Mouse (Mus musculus) mouse trophoblast stem cell (cell line): Measurements from ENCODE around the gene Slitrk2.

Source experiments
- in situ Hi-C, 2 experiments: fragments of 300-500 bp; cut with MseI, MboI; formaldehyde crosslinking; loops; 2 replicates in 1 of 2; 3 replicates in 1 of 2; pipeline ENCODE4 v1.15.1; 2025

The Slitrk2 gene

GRCm38 (mm10) chrX:66648911-66649620 lies at the start of gene Slitrk2:
Gene Slitrk2, plus strand, starts transcription at chrX:66649318.
- in situ Hi-C loops = no loop called here

- in situ Hi-C loops = no loop called here
Measured at GRCm38 (mm10) chrX:66605490-66605889, 43.6 kb upstream of the Slitrk2 start.

GRCm38 (mm10) chrX:66652455-66653144 lies 3.5 kb downstream of the Slitrk2 start:
- in situ Hi-C loops = no loop called here

- in situ Hi-C loops = no loop called here
Measured at GRCm38 (mm10) chrX:66657365-66657764, 8.2 kb downstream of the Slitrk2 start.

- in situ Hi-C loops = no loop called here
Measured at GRCm38 (mm10) chrX:66676959-66677358, 27.8 kb downstream of the Slitrk2 start.

- in situ Hi-C loops = no loop called here
Measured at GRCm38 (mm10) chrX:66678646-66679045, 29.5 kb downstream of the Slitrk2 start.
